Mouse (Mus musculus) kidney, adult 11 months (tissue): ENCODE measurements around the gene Bnc1.
A peak's percentile ranks its signal among the peaks of the same experiment; 100 is the strongest.

Source experiments
- DNase-seq: peaks from one replicate; pipeline ENCODE4 v3.0.0; 2022

Gene Bnc1

DNA sequence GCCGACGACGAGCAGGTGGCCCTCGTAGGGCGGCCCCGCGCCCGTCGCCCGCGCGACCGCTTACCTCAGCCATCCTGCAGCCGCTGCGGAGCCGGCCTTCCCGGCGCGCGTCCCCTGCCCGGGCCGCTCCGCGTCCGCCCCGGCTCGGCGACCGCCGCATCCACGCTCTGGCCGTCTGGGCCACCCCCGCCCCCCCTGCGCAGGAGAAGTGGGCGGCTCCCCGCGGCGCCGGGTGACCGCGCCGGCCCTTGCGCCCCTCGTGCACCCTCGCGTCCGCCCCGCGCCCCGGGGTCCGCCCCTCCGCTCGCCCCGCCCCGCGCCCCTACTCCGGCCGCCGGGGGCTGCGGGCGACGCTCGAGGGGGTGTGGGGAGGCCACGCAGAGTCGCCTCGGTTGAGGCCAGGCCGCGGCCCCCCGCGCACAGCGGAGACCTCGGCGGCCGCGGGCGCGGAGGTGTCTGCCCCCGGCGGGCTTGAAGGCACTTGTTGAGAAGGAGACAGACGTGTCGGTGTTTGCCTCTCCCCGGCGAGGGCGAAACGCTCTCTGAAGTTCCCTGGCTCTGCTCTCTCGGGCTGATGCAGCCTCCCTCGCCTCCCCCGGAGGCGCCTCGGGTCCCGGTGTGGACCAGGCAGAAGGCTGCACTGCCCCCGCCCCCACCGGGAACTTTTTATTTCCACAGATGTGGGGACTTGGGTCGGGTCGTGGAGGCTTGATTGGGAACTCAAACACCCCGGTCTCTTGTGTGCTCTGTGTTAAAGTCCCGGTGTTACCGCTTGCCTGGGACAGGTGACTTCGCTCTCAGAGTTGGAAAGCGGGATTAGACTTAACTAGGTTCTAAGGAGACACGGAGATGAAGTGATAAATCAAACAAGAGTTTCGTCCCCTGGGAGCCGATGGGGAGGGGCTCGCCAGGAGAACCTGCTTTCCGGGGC is at the start of gene Bnc1:
Gene Bnc1, minus strand, starts transcription at position 162 of the 931 bp plus-strand sequence.
- DNase-seq, result no peak

DNA sequence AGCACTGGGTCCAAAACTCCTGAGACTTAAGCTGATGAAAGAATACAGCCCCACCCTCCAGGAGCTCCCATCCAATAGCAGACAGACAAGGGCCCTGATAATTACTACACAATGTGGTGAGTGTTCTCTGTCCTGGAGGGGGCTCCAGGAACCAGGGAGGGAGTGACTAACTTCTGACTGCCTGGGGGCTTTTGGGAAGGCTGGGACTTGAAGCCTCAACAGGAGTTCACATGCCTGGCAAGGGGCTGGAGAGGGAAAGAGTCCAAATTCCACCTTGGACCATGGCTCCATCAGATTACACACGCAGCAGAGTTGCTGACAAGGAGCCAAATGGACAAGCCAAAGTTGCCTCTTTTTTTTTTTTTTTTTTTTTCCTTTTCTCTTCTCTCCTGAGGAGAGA is 41.3 kb upstream of the Bnc1 start:
- no peak for DNase-seq

DNA sequence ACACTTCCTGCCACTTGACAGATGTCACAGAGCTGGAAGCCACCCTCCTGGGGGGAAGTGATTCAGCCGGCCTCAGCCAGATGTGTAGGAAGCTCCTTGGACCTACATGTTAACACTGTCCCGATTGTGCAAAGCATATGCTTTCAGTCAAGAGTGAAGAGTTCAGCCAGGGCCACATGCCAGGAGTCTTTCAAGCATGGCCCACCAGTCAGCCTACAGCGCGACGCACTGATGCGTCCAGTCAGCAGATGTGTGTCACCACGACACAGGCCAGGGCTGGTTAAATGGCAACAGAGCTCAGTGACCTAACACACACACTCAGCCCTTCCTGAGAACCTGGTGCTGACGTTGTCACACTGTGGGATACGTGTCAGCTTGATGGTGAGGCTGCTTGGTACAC is 37.6 kb upstream of the Bnc1 start:
- peak; percentile 54 for DNase-seq

DNA sequence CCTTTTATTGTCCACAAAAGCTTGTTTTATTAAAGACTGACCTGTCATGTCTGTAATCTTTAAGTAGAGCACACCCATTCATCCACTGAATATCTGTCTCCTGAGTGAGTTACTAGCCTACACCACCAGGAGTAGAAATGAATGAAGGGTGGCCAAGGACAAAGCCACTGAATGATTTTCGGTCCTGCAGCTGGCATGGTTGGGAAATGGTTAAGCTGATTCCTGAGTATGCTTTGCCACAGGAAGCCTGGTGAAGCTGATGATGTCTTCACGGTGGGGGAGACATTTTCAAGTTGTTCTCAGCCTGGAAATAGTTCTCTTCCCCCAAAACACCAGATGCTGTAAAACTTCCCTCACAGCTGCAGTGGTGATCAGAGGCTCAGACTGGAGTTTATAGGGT is 33.7 kb upstream of the Bnc1 start:
- DNase-seq, result no peak

DNA sequence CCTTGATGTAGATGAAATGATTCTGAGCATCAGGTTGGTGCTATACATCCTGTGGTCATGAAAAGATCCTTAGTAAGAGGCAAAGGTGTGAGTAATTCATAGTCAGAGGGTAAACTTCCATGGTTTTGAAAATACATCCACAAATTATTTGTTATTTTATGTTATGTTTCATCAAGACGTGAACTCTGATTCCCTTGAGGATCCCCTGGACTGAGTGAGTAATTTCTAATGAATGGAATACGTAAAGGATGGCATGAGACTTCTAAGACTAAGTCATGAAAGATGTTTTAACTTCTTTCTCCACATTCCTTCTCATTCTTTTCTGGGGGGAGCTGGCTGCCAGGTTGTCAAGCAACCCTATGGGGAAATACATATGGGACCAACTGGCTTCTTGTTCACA is 31.6 kb upstream of the Bnc1 start:
- no peak for DNase-seq

DNA sequence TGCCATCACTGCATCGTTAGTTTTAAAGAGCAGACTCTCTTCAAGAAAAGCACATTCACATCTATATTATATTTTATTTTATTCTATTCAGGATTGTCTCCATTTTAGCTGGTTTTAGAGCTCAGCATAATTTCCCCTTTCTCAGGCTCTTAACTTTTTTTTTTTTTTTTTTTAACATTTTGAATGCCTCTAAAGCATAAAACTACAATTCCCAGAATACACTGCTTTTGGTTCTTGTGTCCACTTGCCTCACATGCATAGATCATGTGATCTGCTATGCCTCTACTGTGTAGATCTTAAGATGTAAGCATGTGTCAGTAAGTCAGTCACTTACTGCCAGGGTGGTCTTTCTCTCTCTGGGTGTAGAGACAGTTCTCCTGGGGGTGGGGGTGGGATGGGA is 30.3 kb upstream of the Bnc1 start:
- DNase-seq, result no peak

DNA sequence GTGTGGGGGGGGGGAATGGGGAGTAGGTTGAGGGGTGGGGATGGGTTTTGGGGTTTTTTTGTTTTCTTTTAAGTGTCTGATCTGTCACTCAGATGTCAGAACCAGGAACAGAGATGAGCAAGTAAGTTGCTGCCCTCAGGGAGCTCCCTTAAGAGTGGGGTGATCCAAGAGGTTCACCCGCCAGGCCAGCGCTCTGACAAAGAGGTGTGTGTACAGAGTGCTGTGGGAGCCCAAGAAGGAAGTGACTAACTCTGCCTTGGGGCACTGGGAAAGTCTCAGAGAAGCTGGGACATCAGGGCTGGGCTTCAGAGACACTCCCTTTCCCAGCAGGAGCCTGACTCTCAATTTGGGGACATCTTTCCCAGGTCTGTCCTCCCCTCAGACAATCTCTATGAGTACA is 25.9 kb upstream of the Bnc1 start:
- no peak for DNase-seq

DNA sequence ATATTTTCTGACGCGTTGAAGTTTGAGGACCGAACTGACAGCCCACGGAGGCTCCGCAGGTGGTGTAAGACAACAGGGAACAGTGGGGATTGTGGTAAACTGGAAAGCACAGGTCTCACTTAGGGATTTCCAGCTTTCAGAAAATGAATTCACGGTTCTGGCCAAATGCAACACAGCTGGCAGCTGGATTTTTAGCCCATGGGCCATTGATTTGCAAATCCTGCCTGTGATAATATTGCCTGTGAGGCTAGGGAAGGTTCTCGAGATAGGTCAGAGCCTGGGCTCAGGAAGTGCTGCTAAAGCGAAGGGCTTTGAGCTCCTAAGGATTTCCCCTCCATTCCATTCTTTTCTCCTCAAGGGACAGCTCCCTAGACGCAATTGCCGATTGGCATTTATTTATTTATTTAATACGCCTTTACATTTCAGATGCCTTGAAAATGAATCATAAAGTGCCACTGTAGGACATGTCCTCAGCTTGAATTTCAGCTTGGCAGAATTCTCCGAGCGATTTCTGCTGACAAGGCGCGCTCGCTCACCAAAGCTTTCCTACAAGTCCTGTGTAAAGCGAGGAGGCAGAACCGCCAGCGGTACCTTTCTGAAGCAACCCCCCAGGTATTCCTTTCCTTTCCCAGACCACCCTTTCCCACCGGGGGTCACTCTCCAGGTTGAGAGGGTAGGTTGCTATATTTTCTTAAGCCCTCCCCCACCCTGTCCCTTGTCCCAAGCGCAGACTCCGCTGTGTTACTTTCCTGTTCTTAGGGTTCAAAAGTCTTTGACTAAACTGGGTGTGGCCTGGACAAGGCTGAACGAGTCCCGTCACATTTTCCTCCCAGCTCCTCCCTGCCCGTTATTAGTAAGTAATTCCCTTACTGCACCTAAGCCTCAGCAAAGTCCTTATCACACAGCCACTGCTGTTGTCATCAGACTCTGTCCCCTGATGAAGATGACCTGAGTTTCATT is 24.9 kb upstream of the Bnc1 start:
- DNase-seq, result peak; percentile 30

DNA sequence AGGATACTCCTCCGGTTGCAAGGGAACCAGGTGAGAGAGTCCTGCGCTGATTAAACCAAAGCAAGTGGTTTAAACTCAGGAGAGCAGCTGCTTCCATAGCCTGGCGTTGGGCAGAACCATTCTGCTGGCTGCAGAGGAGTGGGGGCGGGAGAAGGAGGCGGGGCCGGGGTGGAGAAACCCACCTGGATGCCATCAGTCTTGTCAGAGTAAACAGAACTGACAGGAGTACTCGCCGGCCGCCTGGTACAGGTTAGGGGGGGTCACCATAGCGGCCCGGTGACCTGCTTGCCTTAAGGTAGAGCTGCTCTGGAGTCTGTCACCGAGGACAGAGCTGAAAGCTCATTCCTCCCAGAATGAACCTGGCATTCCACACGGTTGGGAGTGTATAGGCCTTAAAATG is 20.4 kb upstream of the Bnc1 start:
- no peak for DNase-seq

DNA sequence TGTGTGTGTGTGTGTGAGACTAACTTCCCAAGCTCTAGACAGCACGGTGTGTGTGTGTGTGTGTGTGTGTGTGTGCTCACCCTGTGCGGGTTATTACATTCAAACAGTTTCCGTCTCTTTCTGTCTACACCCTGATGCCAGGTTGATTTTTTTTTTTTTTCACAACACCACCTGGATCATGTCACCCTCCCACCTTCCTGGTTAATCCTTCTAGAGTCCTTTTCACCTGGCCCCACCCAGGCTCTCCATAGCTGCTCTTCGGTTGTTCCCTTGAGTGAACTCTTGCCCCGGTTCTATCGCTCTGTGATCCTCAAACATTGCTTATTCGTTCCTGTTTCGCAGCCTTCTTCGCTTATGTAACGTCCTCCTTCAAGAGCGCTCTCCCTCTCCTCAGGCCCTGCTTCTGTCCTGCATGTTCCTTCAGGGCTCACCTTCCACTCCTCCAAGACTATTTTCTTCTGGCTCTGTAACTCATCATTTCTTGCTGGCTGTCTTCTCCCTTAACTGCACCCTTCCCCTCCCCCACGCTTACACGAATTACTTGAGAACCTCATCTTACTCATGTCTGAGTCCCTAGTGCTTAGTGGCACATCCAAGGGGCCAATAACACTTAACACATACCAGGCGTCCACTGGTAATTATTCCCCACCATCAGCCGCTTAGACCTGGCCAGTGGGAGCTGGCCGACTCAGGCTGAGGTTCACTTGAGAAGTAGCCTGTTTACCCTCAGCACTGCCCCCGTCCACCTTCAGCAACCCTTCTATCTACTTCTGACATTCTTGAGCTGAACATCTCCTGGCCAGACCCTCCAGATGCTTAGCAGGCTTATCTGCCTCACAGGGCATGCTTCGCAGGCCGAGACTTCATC is 19.7 kb upstream of the Bnc1 start:
- no peak for DNase-seq

DNA sequence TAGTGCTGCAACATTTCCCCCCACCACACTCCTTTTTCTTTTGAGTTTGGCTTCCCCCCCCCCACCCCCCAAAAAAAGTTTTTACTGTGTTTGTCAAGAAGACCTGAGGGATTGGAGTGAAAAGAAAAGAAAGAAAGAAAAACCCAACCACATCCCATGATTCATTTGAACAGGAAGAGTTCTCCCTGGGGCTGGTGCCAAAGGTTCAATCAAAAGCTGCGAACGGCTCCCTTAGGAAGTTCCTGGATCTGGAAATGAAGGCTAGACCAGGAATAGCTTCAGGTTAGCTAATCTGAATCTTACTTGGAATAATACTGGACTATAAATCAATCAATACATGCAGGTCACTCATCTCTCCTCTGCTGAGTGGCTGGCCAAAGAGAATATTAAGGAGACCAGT is 15.1 kb upstream of the Bnc1 start:
- DNase-seq, result no peak

DNA sequence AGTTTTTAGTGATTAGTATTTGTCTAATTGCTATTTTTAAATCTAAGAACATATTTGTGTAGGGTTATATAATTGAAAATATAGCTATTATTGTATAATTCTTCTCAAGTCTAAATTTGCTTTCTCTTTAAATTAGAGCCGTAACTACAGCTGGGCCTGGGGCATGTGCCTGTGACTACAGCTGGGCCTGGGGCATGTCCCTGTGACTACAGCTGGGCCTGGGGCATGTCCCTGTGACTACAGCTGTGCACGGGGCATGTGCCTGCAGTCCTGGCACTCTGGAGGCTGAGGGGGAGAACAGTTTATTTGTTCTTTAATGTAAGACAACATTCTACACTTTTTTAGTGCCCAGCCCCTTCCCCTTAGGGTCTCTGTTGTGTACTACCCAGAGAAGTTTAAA is 12.1 kb upstream of the Bnc1 start:
- no peak for DNase-seq

DNA sequence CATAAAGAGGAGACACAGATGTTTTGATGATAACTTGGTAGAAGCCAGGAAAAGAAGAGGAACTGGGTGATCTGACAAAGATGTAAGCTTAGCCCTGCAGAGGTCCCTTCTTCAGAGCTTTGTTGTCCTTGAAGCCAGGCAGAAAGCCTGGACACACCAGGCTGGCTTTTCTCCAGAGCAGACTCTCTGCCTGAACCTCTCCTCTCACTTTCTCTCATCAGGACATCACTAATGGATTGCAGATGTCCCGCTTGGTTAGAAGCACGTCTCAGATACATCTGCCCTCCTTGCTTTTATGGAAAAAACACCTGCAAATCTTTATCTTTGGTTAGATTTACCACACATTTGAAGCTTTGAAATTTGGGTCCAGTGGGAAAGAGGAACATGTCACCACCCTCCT is 7.7 kb upstream of the Bnc1 start:
- DNase-seq, result no peak

DNA sequence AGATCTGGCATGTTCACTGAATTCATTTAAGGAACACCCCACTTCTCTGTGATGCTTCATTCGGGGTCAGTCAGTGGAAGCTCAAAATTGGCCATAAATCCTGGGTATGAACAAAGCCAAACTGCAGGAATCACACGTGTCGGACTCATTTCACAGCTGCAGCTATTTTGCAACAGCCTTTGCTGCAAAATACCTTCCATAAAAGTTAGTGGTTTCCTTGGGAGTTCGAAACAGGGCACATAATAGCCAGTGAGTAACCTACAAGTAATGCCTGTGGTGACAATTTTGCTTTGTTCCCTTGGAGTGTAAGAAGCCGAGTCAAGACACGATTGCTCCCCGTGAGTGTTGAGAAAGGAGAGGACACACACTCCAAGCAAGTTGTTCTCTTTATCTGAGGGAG is 7.3 kb upstream of the Bnc1 start:
- no peak for DNase-seq

DNA sequence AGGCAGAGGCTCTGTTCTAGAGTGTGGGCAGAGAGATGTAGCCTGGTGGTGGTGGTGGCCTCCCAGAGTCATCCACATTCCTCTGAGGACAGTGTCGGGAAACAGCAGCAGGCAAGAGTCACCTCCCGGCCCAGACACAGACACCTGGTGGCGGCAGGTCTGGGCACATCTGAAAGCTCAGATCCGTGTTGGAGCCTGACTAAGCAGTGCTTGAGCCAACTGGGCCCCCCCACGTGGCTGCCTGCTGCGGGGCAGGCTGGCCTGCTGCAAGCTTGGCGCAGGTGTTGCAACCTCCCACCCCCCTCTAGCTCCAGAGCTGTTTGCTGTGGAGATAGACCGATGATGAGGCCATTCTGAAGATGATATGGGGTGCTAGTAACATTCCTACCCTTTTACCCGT is 3.9 kb upstream of the Bnc1 start:
- no peak for DNase-seq

DNA sequence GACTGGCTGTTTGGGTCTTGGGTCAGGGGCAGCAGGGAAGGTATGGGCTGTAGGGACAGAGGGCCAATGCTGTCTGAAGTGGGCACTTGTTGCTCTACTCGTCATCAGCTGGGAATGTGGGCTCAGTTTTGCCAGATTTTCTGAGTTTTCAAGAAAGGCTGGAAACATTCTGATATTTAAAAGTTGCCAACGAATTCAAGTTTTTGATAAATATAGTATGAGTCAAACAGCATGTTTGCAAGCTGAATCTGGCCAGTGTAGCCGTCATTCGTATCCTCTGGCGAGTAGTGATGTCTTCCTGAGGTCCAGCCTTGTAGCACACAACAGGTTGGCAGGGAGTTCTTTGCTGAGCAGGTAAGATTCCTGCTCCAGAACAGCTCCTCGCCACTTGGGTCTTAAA is 3.0 kb upstream of the Bnc1 start:
- DNase-seq, result no peak

DNA sequence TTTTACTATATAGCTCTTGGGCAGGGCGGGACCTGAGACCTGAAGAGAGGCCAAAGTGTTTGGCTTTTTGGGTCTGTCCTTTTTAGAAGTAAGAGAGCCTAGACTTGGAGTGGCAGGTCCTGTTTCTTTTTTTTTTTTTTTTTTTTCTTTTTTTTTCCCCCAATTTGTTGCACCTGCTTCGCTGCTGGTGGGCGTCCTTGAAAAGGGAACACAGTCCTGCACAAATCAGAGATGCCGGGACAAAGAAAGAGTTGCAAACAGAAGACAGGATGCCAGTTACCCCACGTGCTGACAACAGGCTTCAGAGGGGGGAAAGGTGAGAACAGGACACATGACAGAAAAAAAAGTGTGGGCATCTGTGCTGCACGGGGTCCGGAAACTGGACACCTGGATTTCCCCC is 1.0 kb upstream of the Bnc1 start:
- DNase-seq, result no peak

DNA sequence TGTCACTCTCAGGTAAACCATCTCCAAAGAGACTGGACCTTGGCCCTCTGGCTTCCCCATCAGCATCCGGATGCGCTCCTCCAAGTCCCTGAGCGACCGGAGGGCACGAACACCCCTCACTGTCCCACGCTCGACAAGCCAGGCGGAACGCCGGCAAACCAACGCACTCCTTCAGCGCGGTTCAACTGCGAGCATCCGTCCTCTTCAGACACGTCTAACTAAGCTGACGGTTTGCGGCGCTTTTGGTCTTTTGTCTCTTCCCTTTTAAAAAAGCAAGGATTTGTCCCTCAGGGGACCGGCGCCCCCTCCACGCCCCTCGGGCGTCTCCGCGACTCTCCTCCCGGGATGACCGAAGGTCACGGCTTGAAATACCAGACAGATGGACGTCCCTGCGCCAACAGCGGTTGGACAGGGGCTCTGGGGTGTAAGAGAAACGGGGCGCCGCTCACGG is 456 bp downstream of the Bnc1 start:
- no peak for DNase-seq

DNA sequence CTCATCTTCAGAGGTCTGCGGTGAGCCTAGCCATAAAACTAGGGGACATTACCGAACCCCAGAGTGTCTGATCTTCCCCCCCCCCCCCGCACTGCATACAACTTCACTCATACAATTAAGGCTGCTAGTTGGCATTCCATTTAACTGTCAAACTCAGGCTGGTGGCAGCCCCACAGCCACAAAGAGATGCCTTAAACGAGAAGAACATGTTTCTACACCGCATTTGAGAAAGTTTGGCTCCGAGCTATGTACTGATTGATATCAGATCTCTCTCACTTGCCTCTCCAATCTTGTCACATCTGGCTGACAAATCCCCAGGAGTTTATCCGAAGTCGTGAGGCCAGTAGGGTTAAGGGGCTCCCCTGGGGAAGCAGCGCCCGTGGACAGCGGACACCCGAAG is 976 bp downstream of the Bnc1 start:
- no peak for DNase-seq

DNA sequence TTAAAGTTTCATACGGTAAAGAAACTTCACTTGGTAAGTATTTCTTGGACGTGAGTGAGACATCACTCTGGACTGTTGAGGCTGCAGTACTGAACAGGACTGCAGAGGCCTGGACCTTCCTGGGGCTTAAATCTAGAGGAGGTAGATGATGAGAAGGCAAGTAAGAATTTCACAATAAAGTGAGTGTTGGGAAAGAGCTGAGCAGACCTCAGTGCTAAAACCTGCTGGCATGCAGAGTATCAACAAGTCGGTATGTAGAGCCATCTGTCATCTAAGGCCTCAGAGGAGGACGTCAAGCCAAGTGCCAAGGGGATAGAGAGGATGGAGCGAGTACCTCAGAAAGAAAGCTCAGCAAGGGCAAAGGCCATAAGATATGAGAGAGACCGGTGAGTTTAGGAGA is 8.4 kb downstream of the Bnc1 start:
- no peak for DNase-seq

DNA sequence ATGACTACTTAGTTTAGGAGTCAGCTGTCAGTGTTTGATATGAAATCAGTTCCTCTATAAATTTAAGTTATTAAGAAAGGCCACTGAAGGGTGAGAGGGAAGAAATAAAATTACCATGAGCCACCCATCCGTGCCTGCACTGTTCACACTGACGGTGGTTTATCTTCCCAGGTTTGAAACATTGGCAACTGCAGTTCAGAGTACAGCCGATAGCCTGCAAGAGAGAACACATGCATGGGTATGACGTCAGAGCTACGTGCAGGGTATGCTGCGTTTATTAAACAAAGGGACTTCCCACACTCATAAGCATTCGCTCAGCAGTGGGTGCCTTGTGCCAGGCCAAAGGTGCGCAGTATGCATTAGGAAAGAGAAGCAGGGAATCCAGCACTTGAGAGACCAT is 13.8 kb downstream of the Bnc1 start:
- DNase-seq, result no peak

DNA sequence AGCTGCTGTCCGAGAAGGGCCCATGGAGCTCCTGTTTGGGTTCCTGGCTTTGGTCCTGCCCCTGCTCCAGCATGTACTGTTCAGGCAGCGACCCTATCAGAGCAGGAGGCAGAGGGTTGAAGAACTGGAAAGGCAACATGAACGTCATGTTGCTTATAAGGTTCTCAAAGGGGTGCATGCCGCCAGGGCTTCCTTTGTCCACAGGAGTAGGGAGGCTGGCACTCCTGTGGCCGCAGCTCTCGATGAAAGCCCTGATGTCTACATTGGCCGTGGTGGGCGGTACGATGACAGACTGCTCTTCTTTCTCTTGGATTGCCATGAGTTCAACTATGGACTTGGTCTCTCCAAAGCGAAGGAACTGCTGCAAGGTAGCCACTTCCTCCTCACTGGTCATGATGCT is 17.5 kb downstream of the Bnc1 start:
- DNase-seq, result no peak

DNA sequence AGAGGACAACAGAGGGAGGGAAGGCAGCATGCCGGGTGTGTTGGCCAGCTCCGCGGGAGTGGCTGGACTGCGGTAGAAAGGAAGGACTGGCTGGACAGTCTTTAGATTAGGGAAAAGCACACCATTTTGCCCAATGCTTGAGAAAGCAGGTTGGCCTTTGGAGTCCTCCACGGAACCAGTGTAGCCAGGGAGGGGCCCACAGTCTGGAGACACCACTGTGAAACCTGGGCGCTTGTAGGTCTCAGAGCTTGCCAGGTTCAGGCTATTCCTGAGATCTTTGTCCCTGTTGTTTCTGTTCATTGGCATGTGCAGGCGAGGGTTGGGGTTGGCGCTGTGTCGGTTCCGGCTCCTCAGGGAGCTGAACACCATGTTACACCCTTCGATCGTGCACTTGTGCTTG is 18.2 kb downstream of the Bnc1 start:
- DNase-seq, result no peak
